Mouse (Mus musculus): ENCODE measurements around the gene Olfr111. TPM values are rescaled to one million over a fixed set of nuclear protein-coding genes. Genes with fewer than 3 reads are reported as not detected.

The Olfr111 gene
- polyA plus RNA-seq, 1 experiment from 2014 or later, result not detected

GRCm38 (mm10) chr17:37541454-37542119 lies 33.8 kb downstream of the Olfr111 start:
- H3K4me1 ChIP-seq (replicated peaks; ENCODE audit: control insufficient read depth, insufficient read depth, low read length), result no peaks in the 10 kb centered on the region
- TF ChIP-seq CTCF (IDR thresholded peaks at IDR 0.05; ENCODE audit: low read depth), result no peak
- no peak for ATAC-seq

GRCm38 (mm10) chr17:37543800-37544435 lies 36.1 kb downstream of the Olfr111 start:
- Histone ChIP-seq H3K9ac (ENCODE audit: low read depth, low read length) (no peak overlapping the region), H3K4me2 (replicated peaks; ENCODE audit: low read depth) (no peak overlapping the region), H3K27ac (ENCODE audit: low read depth, low read length) (no peak overlapping the region), H3K36me3 (ENCODE audit: control insufficient read depth, insufficient read depth) (no peaks in the 10 kb centered on the region), H3K4me1 (replicated peaks; ENCODE audit: control insufficient read depth, insufficient read depth, low read length) (no peaks in the 10 kb centered on the region), H3K4me3 (ENCODE audit: low read depth, low read length) (no peak overlapping the region), H3K9me3 (ENCODE audit: control insufficient read depth) (no peaks in the 10 kb centered on the region), H3K27me3 (replicated peaks; ENCODE audit: control insufficient read depth, insufficient read depth, low read length) (no peaks in the 10 kb centered on the region)
- TF ChIP-seq CTCF (IDR thresholded peaks at IDR 0.05; ENCODE audit: low read depth), result no peak
- 71% methylated on average over 3 of the region's 3 CpGs for WGBS
- ATAC-seq, result no peak

More at GRCm38 (mm10) chr17:37541454-37542119, 33.8 kb downstream of the Olfr111 start:
- no peaks in the 10 kb centered on the region for H3K9me3 ChIP-seq (ENCODE audit: control insufficient read depth)
- no peak overlapping the region for H3K4me3 ChIP-seq (ENCODE audit: low read depth, low read length)
- no peak overlapping the region for H3K27ac ChIP-seq (ENCODE audit: low read depth, low read length)
- no peak overlapping the region for H3K9ac ChIP-seq (ENCODE audit: low read depth, low read length)
- WGBS, result 89% methylated on average over 4 of the region's 4 CpGs
- H3K4me2 ChIP-seq (replicated peaks; ENCODE audit: low read depth), result no peak overlapping the region
- H3K27me3 ChIP-seq (replicated peaks; ENCODE audit: control insufficient read depth, insufficient read depth, low read length), result no peaks in the 10 kb centered on the region
- H3K36me3 ChIP-seq (ENCODE audit: control insufficient read depth, insufficient read depth), result no peaks in the 10 kb centered on the region

GRCm38 (mm10) chr17:37558913-37559615 lies 51.2 kb downstream of the Olfr111 start:
- no peaks in the 10 kb centered on the region for H3K4me1 ChIP-seq (replicated peaks; ENCODE audit: control insufficient read depth, insufficient read depth, low read length)
- ATAC-seq, result peak; percentile 89
- no peak overlapping the region for H3K4me2 ChIP-seq (replicated peaks; ENCODE audit: low read depth)
- no peak overlapping the region for H3K27ac ChIP-seq (ENCODE audit: low read depth, low read length)
- no peak overlapping the region for H3K9ac ChIP-seq (ENCODE audit: low read depth, low read length)
- H3K9me3 ChIP-seq (ENCODE audit: control insufficient read depth), result no peaks in the 10 kb centered on the region
- 34% methylated on average over 1 of the region's 1 CpGs for WGBS
- no peaks in the 10 kb centered on the region for H3K27me3 ChIP-seq (replicated peaks; ENCODE audit: control insufficient read depth, insufficient read depth, low read length)
- H3K36me3 ChIP-seq (ENCODE audit: control insufficient read depth, insufficient read depth), result no peaks in the 10 kb centered on the region
- no peak for TF ChIP-seq CTCF (IDR thresholded peaks at IDR 0.05; ENCODE audit: low read depth)
- no peak overlapping the region for H3K4me3 ChIP-seq (ENCODE audit: low read depth, low read length)

- H3K9me3 ChIP-seq (ENCODE audit: control insufficient read depth), result no peaks in the 10 kb centered on the region
- no peak within 1 kb of the TSS for H3K27ac ChIP-seq (ENCODE audit: low read depth, low read length)
- no peak within 1 kb of the TSS for H3K4me3 ChIP-seq (ENCODE audit: low read depth, low read length)
- H3K27me3 ChIP-seq (replicated peaks; ENCODE audit: control insufficient read depth, insufficient read depth, low read length), result no peaks in the 10 kb centered on the region
- H3K9ac ChIP-seq (ENCODE audit: low read depth, low read length), result no peak within 1 kb of the TSS
- H3K4me1 ChIP-seq (replicated peaks; ENCODE audit: control insufficient read depth, insufficient read depth, low read length), result no peaks in the 10 kb centered on the region
- H3K36me3 ChIP-seq (ENCODE audit: control insufficient read depth, insufficient read depth), result no peaks in the 10 kb centered on the region
- no peak within 1 kb of the TSS for H3K4me2 ChIP-seq (replicated peaks; ENCODE audit: low read depth)
- no peak for ATAC-seq
- TF ChIP-seq CTCF (IDR thresholded peaks at IDR 0.05; ENCODE audit: low read depth), result no peak
These were observed 61.5 kb downstream of the Olfr111 start, which contains the start of gene Olfr112 for GRCm38 (mm10) chr17:37569351-37569750. Olfr112 (minus strand) TSS chr17:37569451.

GRCm38 (mm10) chr17:37577563-37577962 lies 69.7 kb downstream of the Olfr111 start, which contains the start of gene Olfr113:
Olfr113 (minus strand) TSS chr17:37577663.
- ATAC-seq, result no peak

More at GRCm38 (mm10) chr17:37577563-37577962, 69.7 kb downstream of the Olfr111 start, which contains the start of gene Olfr113:
- H3K9me3 ChIP-seq (ENCODE audit: control insufficient read depth), result no peaks in the 10 kb centered on the region
- no peak for TF ChIP-seq CTCF (IDR thresholded peaks at IDR 0.05; ENCODE audit: low read depth)
- no peaks in the 10 kb centered on the region for H3K27me3 ChIP-seq (replicated peaks; ENCODE audit: control insufficient read depth, insufficient read depth, low read length)
- no peaks in the 10 kb centered on the region for H3K36me3 ChIP-seq (ENCODE audit: control insufficient read depth, insufficient read depth)
- H3K27ac ChIP-seq (ENCODE audit: low read depth, low read length), result no peak within 1 kb of the TSS
- H3K4me3 ChIP-seq (ENCODE audit: low read depth, low read length), result no peak within 1 kb of the TSS
- no peak within 1 kb of the TSS for H3K9ac ChIP-seq (ENCODE audit: low read depth, low read length)
- H3K4me2 ChIP-seq (replicated peaks; ENCODE audit: low read depth), result no peak within 1 kb of the TSS
- H3K4me1 ChIP-seq (replicated peaks; ENCODE audit: control insufficient read depth, insufficient read depth, low read length), result no peaks in the 10 kb centered on the region

Other genes starting within 250 kb of the Olfr111 start
- gene Olfr98, start 244.3 kb upstream of the Olfr111 start, polyA plus RNA-seq (2015; fragmentation: Nextera tagmentation; extraction: Ambion mirVana), result not detected in 2 replicates
- 2.9 and 3.4 TPM in 2 replicates for gene H2-M3, start 237.8 kb upstream of the Olfr111 start, polyA plus RNA-seq (2015; fragmentation: Nextera tagmentation; extraction: Ambion mirVana)
- gene Olfr99, start 224.6 kb upstream of the Olfr111 start, polyA plus RNA-seq (2015; fragmentation: Nextera tagmentation; extraction: Ambion mirVana), result 0.13 TPM in 1 of 2 replicates, not detected in the other
- not detected in 2 replicates for gene Olfr101, start 203.7 kb upstream of the Olfr111 start, polyA plus RNA-seq (2015; fragmentation: Nextera tagmentation; extraction: Ambion mirVana)
- not detected in 2 replicates for gene Olfr102, start 191.0 kb upstream of the Olfr111 start, polyA plus RNA-seq (2015; fragmentation: Nextera tagmentation; extraction: Ambion mirVana)
- gene Olfr103, start 168.3 kb upstream of the Olfr111 start, polyA plus RNA-seq (2015; fragmentation: Nextera tagmentation; extraction: Ambion mirVana), result not detected in 2 replicates
- not detected in 2 replicates for gene Olfr104-ps, start 148.4 kb upstream of the Olfr111 start, polyA plus RNA-seq (2015; fragmentation: Nextera tagmentation; extraction: Ambion mirVana)
- gene Olfr105-ps, start 129.0 kb upstream of the Olfr111 start, polyA plus RNA-seq (2015; fragmentation: Nextera tagmentation; extraction: Ambion mirVana), result not detected in 2 replicates
- gene Olfr106-ps, start 117.6 kb upstream of the Olfr111 start, polyA plus RNA-seq (2015; fragmentation: Nextera tagmentation; extraction: Ambion mirVana), result not detected in 2 replicates
- not detected in 2 replicates for gene Olfr107, start 108.8 kb upstream of the Olfr111 start, polyA plus RNA-seq (2015; fragmentation: Nextera tagmentation; extraction: Ambion mirVana)
- gene Olfr108, start 62.5 kb upstream of the Olfr111 start, polyA plus RNA-seq (2015; fragmentation: Nextera tagmentation; extraction: Ambion mirVana), result not detected in 2 replicates
- not detected in 2 replicates for gene Olfr109, start 49.1 kb upstream of the Olfr111 start, polyA plus RNA-seq (2015; fragmentation: Nextera tagmentation; extraction: Ambion mirVana)
- 0.12 and 0.18 TPM in 2 replicates for gene H2-M2, start 24.5 kb upstream of the Olfr111 start, polyA plus RNA-seq (2015; fragmentation: Nextera tagmentation; extraction: Ambion mirVana)
- not detected in 2 replicates for gene Olfr110, start 15.6 kb upstream of the Olfr111 start, polyA plus RNA-seq (2015; fragmentation: Nextera tagmentation; extraction: Ambion mirVana)
- gene Olfr112, start 61.4 kb downstream of the Olfr111 start, polyA plus RNA-seq (2015; fragmentation: Nextera tagmentation; extraction: Ambion mirVana), result not detected in 2 replicates
- gene Olfr113, start 69.6 kb downstream of the Olfr111 start, polyA plus RNA-seq (2015; fragmentation: Nextera tagmentation; extraction: Ambion mirVana), result not detected in 2 replicates
- not detected in 2 replicates for gene Olfr114, start 84.7 kb downstream of the Olfr111 start, polyA plus RNA-seq (2015; fragmentation: Nextera tagmentation; extraction: Ambion mirVana)
- gene Olfr115, start 119.1 kb downstream of the Olfr111 start, polyA plus RNA-seq (2015; fragmentation: Nextera tagmentation; extraction: Ambion mirVana), result not detected in 2 replicates
- gene Olfr116, start 119.2 kb downstream of the Olfr111 start, polyA plus RNA-seq (2015; fragmentation: Nextera tagmentation; extraction: Ambion mirVana), result not detected in 2 replicates
- not detected in 2 replicates for gene Olfr117, start 155.8 kb downstream of the Olfr111 start, polyA plus RNA-seq (2015; fragmentation: Nextera tagmentation; extraction: Ambion mirVana)
- gene Olfr118, start 159.0 kb downstream of the Olfr111 start, polyA plus RNA-seq (2015; fragmentation: Nextera tagmentation; extraction: Ambion mirVana), result not detected in 2 replicates
- gene Olfr119, start 188.5 kb downstream of the Olfr111 start, polyA plus RNA-seq (2015; fragmentation: Nextera tagmentation; extraction: Ambion mirVana), result not detected in 2 replicates
- not detected in 2 replicates for gene Olfr120, start 213.8 kb downstream of the Olfr111 start, polyA plus RNA-seq (2015; fragmentation: Nextera tagmentation; extraction: Ambion mirVana)
- gene Olfr121, start 240.8 kb downstream of the Olfr111 start, polyA plus RNA-seq (2015; fragmentation: Nextera tagmentation; extraction: Ambion mirVana), result not detected in 2 replicates